Mouse (Mus musculus): ENCODE results near the gene Ppp1r1c. TPM values are rescaled to one million over a fixed set of nuclear protein-coding genes. Genes with fewer than 3 reads are reported as not detected.

Ppp1r1c gene
- polyA plus RNA-seq, 1 experiment from 2014 or later = 0.45 TPM

DNA sequence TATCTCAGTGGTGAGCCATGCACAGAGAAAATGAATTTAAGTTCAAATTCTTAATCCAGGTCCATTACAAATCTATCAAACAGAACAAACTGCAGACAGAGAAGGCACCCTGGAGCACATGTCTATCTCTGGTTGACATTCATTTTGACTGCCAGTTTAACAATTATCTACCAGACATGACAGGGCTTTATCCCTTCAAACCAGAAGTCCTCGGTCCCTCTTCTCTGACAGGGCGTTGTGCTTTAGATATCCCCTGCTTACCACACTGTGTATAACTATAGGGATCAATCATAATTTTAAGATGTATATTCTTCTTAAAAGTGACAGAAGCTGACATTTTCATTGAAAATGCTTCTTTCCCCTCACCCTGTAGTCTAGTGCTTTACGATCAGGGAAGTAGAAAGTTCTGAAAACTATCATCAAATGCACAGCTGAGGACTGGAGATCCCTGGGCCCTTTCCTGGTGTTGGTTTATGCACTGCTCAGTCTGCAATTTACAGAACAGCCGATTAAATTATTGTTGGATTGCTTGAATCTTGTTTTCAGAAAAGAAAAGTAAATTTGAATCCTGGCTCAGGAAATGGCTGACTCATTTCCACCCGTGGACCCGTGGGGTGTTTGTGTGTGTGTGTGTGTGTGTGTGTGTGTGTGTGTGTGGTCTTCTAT is 55.3 kb downstream of the Ppp1r1c start:
- WGBS = 81% methylated on average over 6 of the region's 6 CpGs
- Histone ChIP-seq H3K4me1 (no peaks in the 10 kb centered on the region), H3K9ac (no peak overlapping the region), H3K9me3 (no peaks in the 10 kb centered on the region), H3K4me3 (replicated peaks) (no peak overlapping the region), H3K36me3 (replicated peaks) (no peaks in the 10 kb centered on the region), H3K27ac (no peak overlapping the region), H3K27me3 (no peaks in the 10 kb centered on the region), H3K4me2 (no peak overlapping the region)
- no peak for ATAC-seq (ENCODE audit: low FRiP score)

DNA sequence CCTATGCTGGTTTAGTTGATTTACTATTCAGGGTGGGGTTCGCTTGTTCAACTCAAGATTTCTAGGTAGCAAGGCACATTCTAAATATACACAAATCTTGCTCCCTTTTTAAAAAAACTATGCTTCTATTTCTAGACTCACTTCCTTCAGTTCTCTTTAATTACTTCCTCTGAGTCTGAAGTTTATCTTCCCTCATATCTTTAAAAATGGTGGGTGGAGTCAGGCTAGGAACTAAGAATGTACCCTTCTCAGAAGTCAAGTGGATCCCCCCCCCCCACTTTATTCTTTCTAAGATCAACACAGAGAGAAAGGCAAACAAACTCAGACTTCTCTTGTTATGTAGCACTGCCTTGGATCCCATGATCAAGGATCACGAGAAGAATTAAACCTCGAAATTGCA is 57.5 kb downstream of the Ppp1r1c start:
- Histone ChIP-seq H3K9ac (no peak overlapping the region), H3K4me2 (no peak overlapping the region), H3K27me3 (no peaks in the 10 kb centered on the region), H3K9me3 (no peaks in the 10 kb centered on the region), H3K36me3 (replicated peaks) (no peaks in the 10 kb centered on the region), H3K4me1 (0 out of 2 replicates have a peak, but pooled peaks cover under 1% of the 10 kb centered on the region), H3K27ac (no peak overlapping the region), H3K4me3 (replicated peaks) (no peak overlapping the region)
- ATAC-seq (ENCODE audit: low FRiP score) = no peak
- 86% methylated on average over 3 of the region's 3 CpGs for WGBS

- H3K4me2 ChIP-seq = no peak overlapping the region
- H3K4me3 ChIP-seq (replicated peaks) = no peak overlapping the region
- H3K4me1 ChIP-seq = peaks cover 7% of the 10 kb centered on the region
- WGBS = 90% methylated on average over 7 of the region's 7 CpGs
- H3K27ac ChIP-seq = no peak overlapping the region
- ATAC-seq (ENCODE audit: low FRiP score) = no peak
- no peak overlapping the region for H3K9ac ChIP-seq
- no peaks in the 10 kb centered on the region for H3K27me3 ChIP-seq
- H3K36me3 ChIP-seq (replicated peaks) = no peaks in the 10 kb centered on the region
- no peaks in the 10 kb centered on the region for H3K9me3 ChIP-seq
Measured at GRCm38 (mm10) chr2:79765723-79766122, 58.1 kb downstream of the Ppp1r1c start.

GRCm38 (mm10) chr2:79768625-79769024 is 61.0 kb downstream of the Ppp1r1c start:
- WGBS = 92% methylated on average over 2 of the region's 2 CpGs
- Histone ChIP-seq H3K9ac (no peak overlapping the region), H3K4me3 (replicated peaks) (no peak overlapping the region), H3K4me2 (no peak overlapping the region), H3K9me3 (no peaks in the 10 kb centered on the region), H3K4me1 (peaks cover 10% of the 10 kb centered on the region), H3K27me3 (no peaks in the 10 kb centered on the region), H3K36me3 (replicated peaks) (no peaks in the 10 kb centered on the region), H3K27ac (no peak overlapping the region)
- ATAC-seq (ENCODE audit: low FRiP score) = no peak

DNA sequence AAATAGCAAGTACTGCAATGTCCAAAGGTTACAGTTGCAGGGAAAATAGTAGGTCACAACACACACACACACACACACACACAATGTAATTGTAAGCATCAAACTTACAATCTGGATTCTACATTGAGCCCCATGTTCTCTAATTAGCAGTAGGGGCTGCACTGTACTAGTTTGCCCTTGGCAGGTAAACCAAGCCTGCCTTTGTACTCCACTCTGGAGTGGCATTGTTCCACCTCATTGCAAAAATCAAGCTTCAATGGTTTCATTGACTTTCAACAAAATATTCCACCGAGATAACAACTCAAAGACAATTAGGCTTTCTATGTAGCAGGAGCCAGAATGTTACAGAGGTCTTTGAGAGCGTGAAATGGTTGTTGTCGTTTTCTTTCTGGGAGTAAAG is 62.7 kb downstream of the Ppp1r1c start:
- H3K4me3 ChIP-seq (replicated peaks) = no peak overlapping the region
- H3K9ac ChIP-seq = no peak overlapping the region
- H3K4me1 ChIP-seq = peaks cover 10% of the 10 kb centered on the region
- H3K36me3 ChIP-seq (replicated peaks) = no peaks in the 10 kb centered on the region
- H3K9me3 ChIP-seq = no peaks in the 10 kb centered on the region
- peak; percentile 60; the same call in 1 of the 2 replicates for ATAC-seq (ENCODE audit: low FRiP score)
- no peak overlapping the region for H3K27ac ChIP-seq
- H3K4me2 ChIP-seq = no peak overlapping the region
- H3K27me3 ChIP-seq = no peaks in the 10 kb centered on the region
- WGBS = 18% methylated on average over 3 of the region's 3 CpGs

DNA sequence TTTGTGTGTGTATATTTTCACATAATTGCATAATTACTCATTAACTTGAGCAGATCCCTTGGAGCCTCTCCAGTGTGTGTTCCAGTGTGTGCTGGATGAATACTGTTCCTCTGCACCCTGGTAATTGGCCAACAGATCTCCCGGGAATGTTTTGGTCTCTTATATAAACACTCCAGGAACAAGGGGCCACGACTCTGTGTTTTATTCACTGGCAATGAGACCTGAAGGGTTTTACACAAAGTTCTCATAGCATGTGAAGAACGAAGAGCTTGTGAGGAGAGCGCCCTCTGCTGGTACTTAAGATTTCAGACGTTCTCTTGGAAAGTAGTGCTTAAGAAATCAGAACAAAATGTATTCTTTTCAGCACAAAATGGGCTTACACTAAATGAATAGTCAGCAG is 66.8 kb downstream of the Ppp1r1c start:
- Histone ChIP-seq H3K9ac (no peak overlapping the region), H3K36me3 (replicated peaks) (no peaks in the 10 kb centered on the region), H3K4me1 (peaks cover 10% of the 10 kb centered on the region), H3K4me2 (no peak overlapping the region), H3K27ac (no peak overlapping the region), H3K9me3 (no peaks in the 10 kb centered on the region), H3K4me3 (replicated peaks) (no peak overlapping the region), H3K27me3 (no peaks in the 10 kb centered on the region)
- peak; percentile 66; the same call in 1 of the 2 replicates for ATAC-seq (ENCODE audit: low FRiP score)
- 1% methylated on average over 5 of the region's 5 CpGs for WGBS

GRCm38 (mm10) chr2:79777801-79778200 is 70.2 kb downstream of the Ppp1r1c start:
- Histone ChIP-seq H3K4me1 (no peaks in the 10 kb centered on the region), H3K4me3 (replicated peaks) (no peak overlapping the region), H3K9me3 (no peaks in the 10 kb centered on the region), H3K4me2 (no peak overlapping the region), H3K27me3 (no peaks in the 10 kb centered on the region), H3K36me3 (replicated peaks) (no peaks in the 10 kb centered on the region), H3K27ac (no peak overlapping the region), H3K9ac (no peak overlapping the region)
- WGBS = 70% methylated on average over 2 of the region's 2 CpGs
- ATAC-seq (ENCODE audit: low FRiP score) = no peak

DNA sequence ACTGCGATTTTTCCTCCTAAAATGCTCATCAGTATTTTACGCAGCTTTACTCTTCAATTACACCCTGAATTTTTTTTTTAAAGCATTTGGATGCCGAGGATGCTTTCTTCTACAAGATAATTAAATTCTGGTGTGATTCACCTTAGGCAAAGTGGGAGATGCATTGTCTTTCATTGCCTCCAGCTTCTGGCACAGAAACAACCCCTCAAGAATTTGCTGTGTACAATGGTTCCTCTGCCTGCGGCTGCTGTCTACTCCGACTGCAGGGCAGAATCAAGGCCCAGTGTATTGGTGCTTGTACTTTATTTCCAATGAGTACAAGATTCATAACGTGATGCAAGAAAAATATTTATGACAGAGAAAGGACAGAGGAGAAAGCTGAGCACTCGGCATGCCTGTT is 73.2 kb downstream of the Ppp1r1c start:
- H3K9me3 ChIP-seq = no peaks in the 10 kb centered on the region
- H3K4me2 ChIP-seq = no peak overlapping the region
- H3K36me3 ChIP-seq (replicated peaks) = no peaks in the 10 kb centered on the region
- no peak overlapping the region for H3K27ac ChIP-seq
- WGBS = 71% methylated on average over 7 of the region's 7 CpGs
- no peak for ATAC-seq (ENCODE audit: low FRiP score)
- no peaks in the 10 kb centered on the region for H3K27me3 ChIP-seq
- no peaks in the 10 kb centered on the region for H3K4me1 ChIP-seq
- no peak overlapping the region for H3K4me3 ChIP-seq (replicated peaks)
- H3K9ac ChIP-seq = no peak overlapping the region

DNA sequence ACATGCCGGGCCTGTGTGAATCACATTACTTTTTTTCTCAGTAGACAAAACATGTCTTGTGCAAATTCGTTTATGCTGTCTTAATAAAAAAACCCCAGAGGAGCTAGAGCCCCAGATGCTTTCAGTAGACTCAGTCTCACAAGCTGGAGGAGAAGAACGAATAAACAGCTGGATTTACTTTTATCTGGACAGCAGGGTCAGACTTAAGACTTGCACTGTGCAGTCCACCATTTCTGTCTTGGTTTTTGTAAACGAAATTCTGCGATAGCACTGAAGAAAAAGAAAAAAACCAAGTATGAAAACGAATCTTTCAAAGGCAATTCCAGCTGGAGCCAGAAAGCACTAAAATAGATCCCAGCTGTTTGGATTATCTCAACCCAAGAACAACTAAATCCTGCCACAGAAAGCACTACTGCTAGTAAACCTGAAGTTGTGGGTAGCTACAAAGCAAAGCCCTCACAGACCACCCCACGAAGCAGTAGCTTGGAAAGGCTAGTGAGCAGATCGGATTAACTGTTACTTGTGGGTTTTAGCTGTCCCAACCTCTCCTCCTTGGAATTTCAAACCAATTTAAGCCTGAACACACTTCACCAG is 78.1 kb downstream of the Ppp1r1c start:
- Histone ChIP-seq H3K4me3 (replicated peaks) (no peak overlapping the region), H3K4me2 (no peak overlapping the region), H3K9me3 (no peaks in the 10 kb centered on the region), H3K4me1 (no peaks in the 10 kb centered on the region), H3K36me3 (replicated peaks) (no peaks in the 10 kb centered on the region), H3K27me3 (no peaks in the 10 kb centered on the region), H3K9ac (no peak overlapping the region), H3K27ac (no peak overlapping the region)
- no peak for ATAC-seq (ENCODE audit: low FRiP score)
- 65% methylated on average over 8 of the region's 8 CpGs for WGBS

GRCm38 (mm10) chr2:79786467-79786866 is 78.9 kb downstream of the Ppp1r1c start:
- no peaks in the 10 kb centered on the region for H3K4me1 ChIP-seq
- no peak overlapping the region for H3K27ac ChIP-seq
- no peaks in the 10 kb centered on the region for H3K9me3 ChIP-seq
- no peak overlapping the region for H3K9ac ChIP-seq
- H3K4me2 ChIP-seq = no peak overlapping the region
- no peaks in the 10 kb centered on the region for H3K36me3 ChIP-seq (replicated peaks)
- H3K27me3 ChIP-seq = no peaks in the 10 kb centered on the region
- ATAC-seq (ENCODE audit: low FRiP score) = no peak
- WGBS = 89% methylated on average over 11 of the region's 11 CpGs
- no peak overlapping the region for H3K4me3 ChIP-seq (replicated peaks)

- no peak overlapping the region for H3K4me3 ChIP-seq (replicated peaks)
- H3K27ac ChIP-seq = no peak overlapping the region
- H3K36me3 ChIP-seq (replicated peaks) = no peaks in the 10 kb centered on the region
- H3K9ac ChIP-seq = no peak overlapping the region
- H3K27me3 ChIP-seq = no peaks in the 10 kb centered on the region
- no peaks in the 10 kb centered on the region for H3K4me1 ChIP-seq
- H3K4me2 ChIP-seq = no peak overlapping the region
- no peak for ATAC-seq (ENCODE audit: low FRiP score)
- no peaks in the 10 kb centered on the region for H3K9me3 ChIP-seq
- WGBS = 91% methylated on average over 2 of the region's 2 CpGs
Measured at GRCm38 (mm10) chr2:79793186-79793585, 85.6 kb downstream of the Ppp1r1c start.

GRCm38 (mm10) chr2:79797444-79797843 is 89.9 kb downstream of the Ppp1r1c start:
- H3K9ac ChIP-seq = no peak overlapping the region
- H3K9me3 ChIP-seq = no peaks in the 10 kb centered on the region
- no peak overlapping the region for H3K4me3 ChIP-seq (replicated peaks)
- no peak overlapping the region for H3K27ac ChIP-seq
- WGBS = 74% methylated on average over 2 of the region's 2 CpGs
- no peak for ATAC-seq (ENCODE audit: low FRiP score)
- no peak overlapping the region for H3K4me2 ChIP-seq
- H3K36me3 ChIP-seq (replicated peaks) = no peaks in the 10 kb centered on the region
- H3K4me1 ChIP-seq = 0 out of 2 replicates have a peak, but pooled peaks cover 3% of the 10 kb centered on the region
- H3K27me3 ChIP-seq = no peaks in the 10 kb centered on the region

GRCm38 (mm10) chr2:79798627-79799026 is 91.0 kb downstream of the Ppp1r1c start:
- H3K9ac ChIP-seq = no peak overlapping the region

More at GRCm38 (mm10) chr2:79798627-79799026, 91.0 kb downstream of the Ppp1r1c start:
- no peak for ATAC-seq (ENCODE audit: low FRiP score)
- 0 out of 2 replicates have a peak, but pooled peaks cover 3% of the 10 kb centered on the region for H3K4me1 ChIP-seq
- no peak overlapping the region for H3K4me2 ChIP-seq
- WGBS = 34% methylated on average over 7 of the region's 7 CpGs
- no peak overlapping the region for H3K27ac ChIP-seq
- H3K4me3 ChIP-seq (replicated peaks) = no peak overlapping the region
- H3K9me3 ChIP-seq = no peaks in the 10 kb centered on the region
- no peaks in the 10 kb centered on the region for H3K36me3 ChIP-seq (replicated peaks)
- no peaks in the 10 kb centered on the region for H3K27me3 ChIP-seq

Data from forebrain, embryonic 12.5 days (tissue).